Mouse (Mus musculus) adrenal gland, postnatal 25 days (tissue): ENCODE measurements at regions not wholly inside any gene's neighbourhood (a gene's known extent, or its start where the extent isn't known, plus 50 kb on each side); places are given as distances from the start of the nearest gene placed in this dataset.
"Not testable (repeated sequence)": the region's sequence is repeated elsewhere in the genome, so short reads cannot be mapped to it uniquely, and the experiment has no call there.

Experiments used
- DNase-seq: peaks from one replicate; pipeline ENCODE4 v3.0.0; 2021; ENCODE audit warnings: mixed read lengths

DNA sequence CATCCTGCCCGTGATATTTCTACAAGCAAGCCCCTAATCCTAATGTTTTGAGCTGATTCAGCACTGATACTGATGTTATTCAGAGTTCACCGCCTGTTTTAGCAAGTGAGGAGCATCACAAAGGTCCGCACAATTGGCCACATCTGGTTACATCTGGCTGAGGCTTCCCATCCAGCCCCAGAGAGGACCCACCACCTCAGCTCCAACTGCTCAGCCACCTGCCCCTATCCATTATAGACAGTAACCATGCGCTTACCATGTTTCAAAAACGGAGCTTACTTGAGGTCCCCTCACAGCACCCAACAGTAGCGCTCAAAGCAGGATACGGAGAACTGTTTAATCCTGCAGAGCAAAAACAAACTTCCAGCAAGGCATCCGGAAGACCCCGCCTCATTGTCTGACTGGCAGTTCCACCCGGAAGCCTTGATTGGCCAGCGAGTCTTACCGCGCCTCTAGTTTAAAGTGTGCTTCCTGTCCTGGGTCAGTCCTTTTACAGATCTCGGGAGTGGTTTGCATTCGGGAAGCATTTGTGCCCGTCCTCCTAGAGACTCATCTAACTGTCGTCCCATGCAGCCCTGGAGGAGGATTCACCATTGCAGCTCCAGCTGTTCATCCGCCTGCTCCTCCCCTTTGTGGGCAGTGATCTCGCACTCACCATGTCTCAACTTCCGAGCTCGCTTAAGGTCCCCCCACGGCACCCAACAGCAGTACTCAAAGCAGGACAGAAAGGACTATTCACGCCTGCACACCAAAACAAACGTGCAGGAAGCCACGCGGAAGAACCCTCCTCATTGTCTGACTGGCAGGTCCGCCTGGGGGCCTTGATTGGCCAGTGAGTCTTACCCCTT, 69.9 kb upstream of the Zfp825 start:
- DNase-seq: peak; percentile 73

DNA sequence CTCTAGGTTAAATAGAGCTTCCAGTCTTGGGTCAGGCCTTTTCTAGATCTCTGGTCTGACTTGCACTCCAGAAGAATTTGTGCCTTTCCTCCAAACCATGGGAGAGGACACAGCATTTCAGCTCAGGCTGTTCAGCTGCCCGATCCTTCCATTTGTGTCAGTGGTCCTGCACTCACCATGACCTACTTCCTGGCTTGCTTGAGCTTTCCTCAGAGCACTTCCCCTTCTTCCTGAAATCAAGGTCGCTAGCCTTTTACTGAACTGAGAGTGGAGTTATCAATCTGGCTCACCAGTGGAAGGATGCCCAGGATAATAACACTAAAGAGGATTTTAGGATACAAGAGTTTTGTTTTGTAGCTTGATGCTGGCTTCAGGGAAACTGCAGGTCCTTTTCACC, 70.5 kb upstream of the Zfp825 start:
- DNase-seq: not testable (repeated sequence)

DNA sequence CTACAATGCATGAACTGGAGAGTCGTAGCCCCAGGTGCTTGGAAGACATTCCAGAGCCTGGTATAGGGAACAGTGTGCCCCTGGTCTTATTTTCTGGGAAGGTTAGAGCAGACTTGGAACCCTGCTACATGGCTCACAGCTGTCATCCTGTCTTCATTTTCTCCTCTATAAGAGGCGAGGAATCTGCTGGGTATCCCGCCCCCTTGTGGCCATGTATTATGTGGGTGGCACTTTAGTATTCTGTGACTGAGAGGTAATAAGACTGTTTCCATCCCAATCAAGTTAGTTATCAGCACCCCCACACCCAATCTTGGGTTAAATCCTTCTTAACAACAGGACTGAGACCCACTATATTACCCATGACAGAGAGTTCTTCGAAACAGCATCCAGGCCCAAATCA, 69.4 kb upstream of the Erap1 start:
- DNase-seq: peak; percentile 31
